Mouse (Mus musculus) intestine, postnatal 0 days (tissue): ENCODE measurements at regions not wholly inside any gene's neighbourhood (a gene's known extent, or its start where the extent isn't known, plus 50 kb on each side); places are given as distances from the start of the nearest gene placed in this dataset.

Experiments
- ATAC-seq: fragments of 200-750 bp; cut with Nextera tagmentation; 2 replicates; pipeline ENCODE4 v1.8.0; 2017; ENCODE audit warnings: mild to moderate bottlenecking, moderate TSS enrichment, moderate library complexity
- H3K27ac ChIP-seq: fragments of 300-500 bp; sonication (generic); 2 replicates; pipeline ENCODE4 v1.5.1; 2014; ENCODE audit warnings: mild to moderate bottlenecking, low read depth, low read length, moderate library complexity
- H3K27me3 ChIP-seq: fragments of 300-500 bp; sonication (generic); replicated peaks from 2 replicates; pipeline ENCODE4 v1.6.1; 2014; ENCODE audit warnings: low read length, mixed read lengths; ENCODE audit not compliant: control insufficient read depth, insufficient read depth
- H3K36me3 ChIP-seq: fragments of 300-500 bp; sonication (generic); 2 replicates; pipeline ENCODE4 v1.6.1; 2014; ENCODE audit warnings: mild to moderate bottlenecking, moderate library complexity; ENCODE audit not compliant: control insufficient read depth, insufficient read depth
- H3K4me1 ChIP-seq: fragments of 300-500 bp; sonication (generic); replicated peaks from 2 replicates; pipeline ENCODE4 v1.6.1; 2014; ENCODE audit warnings: antibody characterized with exemption, low read length, mixed read lengths; ENCODE audit not compliant: control insufficient read depth, insufficient read depth
- H3K4me2 ChIP-seq: fragments of 300-500 bp; sonication (generic); replicated peaks from 2 replicates; pipeline ENCODE4 v1.6.1; 2014; ENCODE audit warnings: low read depth, mild to moderate bottlenecking, moderate library complexity
- H3K4me3 ChIP-seq: fragments of 300-500 bp; sonication (generic); 2 replicates; pipeline ENCODE4 v1.5.1; 2014; ENCODE audit warnings: low read depth, low read length
- H3K9ac ChIP-seq: fragments of 300-500 bp; sonication (generic); 2 replicates; pipeline ENCODE4 v1.6.1; 2014; ENCODE audit warnings: mild to moderate bottlenecking, low read depth, low read length
- H3K9me3 ChIP-seq: fragments of 300-500 bp; sonication (generic); 2 replicates; pipeline ENCODE4 v1.6.1; 2016; ENCODE audit warnings: mixed run types; ENCODE audit not compliant: control insufficient read depth
- CTCF ChIP-seq: sonication (generic); IDR thresholded peaks from 2 replicates; pipeline ENCODE4 v1.5.1; 2016; ENCODE audit warnings: low read depth, mild to moderate bottlenecking, control low read depth, antibody characterized with exemption, moderate library complexity
- WGBS: fragments of 180-500 bp; shearing (Covaris S2); extraction: QIAGEN DNeasy Blood & Tissue Kit; methylation state at CpG from one replicate; pipeline ENCODE4 v1.1.7; 2014; 5-methylcytosine and 5-hydroxymethylcytosine counted together

DNA sequence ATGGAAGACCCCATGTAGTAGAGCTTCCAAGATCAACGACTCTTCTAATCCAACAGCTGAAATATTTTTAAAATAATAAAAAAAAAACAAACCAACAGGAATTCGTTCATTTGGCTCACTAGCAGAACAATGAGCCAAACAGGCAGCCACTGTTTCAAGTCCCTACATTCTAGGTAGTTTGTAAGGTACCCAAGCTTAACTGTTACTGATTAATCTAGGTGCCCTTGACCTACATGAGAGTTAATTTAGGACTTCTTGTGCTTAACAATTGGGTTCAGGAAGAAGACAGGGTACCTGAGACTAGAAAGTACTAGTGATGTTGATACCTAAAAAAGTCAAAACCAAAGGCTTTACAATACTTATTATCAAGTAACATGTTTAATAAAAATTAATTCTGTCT, 381.2 kb upstream of the Jag1 start:
- H3K4me1 ChIP-seq, result no peaks in the 10 kb centered on the region
- no peak overlapping the region for H3K9ac ChIP-seq
- TF ChIP-seq CTCF, result no peak
- WGBS, result 72% methylated on average over 2 of the region's 2 CpGs
- H3K4me3 ChIP-seq, result no peak overlapping the region
- no peak overlapping the region for H3K4me2 ChIP-seq
- no peak for ATAC-seq
- H3K27ac ChIP-seq, result no peak overlapping the region
- no peaks in the 10 kb centered on the region for H3K36me3 ChIP-seq
- H3K27me3 ChIP-seq, result no peaks in the 10 kb centered on the region
- no peaks in the 10 kb centered on the region for H3K9me3 ChIP-seq

DNA sequence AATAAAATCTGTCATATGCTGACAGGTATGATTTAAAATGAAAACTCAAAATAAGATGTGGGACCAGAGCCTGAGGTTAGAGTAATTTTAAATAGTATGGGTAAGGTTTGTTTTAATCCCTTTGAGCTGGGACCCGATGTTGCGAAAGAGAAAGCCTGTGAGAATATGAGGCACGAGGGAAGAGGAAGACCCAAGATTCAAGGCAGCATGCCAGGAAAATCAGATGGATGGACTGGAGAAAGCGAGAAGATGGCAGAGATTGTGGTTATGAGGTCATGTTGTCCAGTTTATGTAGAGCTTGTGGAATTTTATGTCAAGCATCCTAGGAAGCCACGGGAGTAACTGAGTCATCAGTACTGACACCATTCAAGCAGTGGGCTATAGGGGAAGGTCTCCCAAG, 377.2 kb upstream of the Jag1 start:
- Histone ChIP-seq H3K4me1 (no peaks in the 10 kb centered on the region), H3K9me3 (no peaks in the 10 kb centered on the region), H3K4me2 (no peak overlapping the region), H3K27me3 (no peaks in the 10 kb centered on the region), H3K9ac (no peak overlapping the region), H3K36me3 (no peaks in the 10 kb centered on the region), H3K27ac (no peak overlapping the region), H3K4me3 (no peak overlapping the region)
- no peak for ATAC-seq
- 75% methylated on average over 5 of the region's 5 CpGs for WGBS
- no peak for TF ChIP-seq CTCF

- Histone ChIP-seq H3K27me3 (no peaks in the 10 kb centered on the region), H3K9ac (no peak overlapping the region), H3K27ac (no peak overlapping the region), H3K4me1 (no peaks in the 10 kb centered on the region), H3K36me3 (no peaks in the 10 kb centered on the region), H3K4me3 (no peak overlapping the region), H3K4me2 (no peak overlapping the region), H3K9me3 (no peaks in the 10 kb centered on the region)
- 52% methylated on average over 5 of the region's 5 CpGs for WGBS
- no peak for ATAC-seq
- no peak for TF ChIP-seq CTCF
Measured at GRCm38 (mm10) chr2:137489181-137489682, 372.8 kb upstream of the Jag1 start.

DNA sequence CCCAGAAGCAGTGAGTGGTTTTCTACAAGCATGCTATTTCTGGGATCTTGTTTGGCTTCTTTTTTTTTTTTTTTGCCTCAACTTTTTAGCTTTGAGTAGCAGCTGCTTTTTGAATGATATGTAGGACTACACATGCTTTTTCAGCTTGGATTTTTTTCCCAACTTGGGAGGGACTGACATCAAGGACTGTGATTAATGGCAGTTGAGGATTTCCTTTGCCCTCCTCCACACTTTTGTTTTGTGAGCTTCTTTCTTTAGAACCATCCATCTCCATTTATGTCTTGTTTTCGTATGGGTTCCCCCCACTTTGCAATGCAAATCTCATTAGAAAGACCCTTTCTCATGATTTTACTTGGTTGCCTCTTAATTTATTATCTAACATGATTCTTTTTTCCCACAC, 352.3 kb upstream of the Jag1 start:
- no peak overlapping the region for H3K4me2 ChIP-seq
- no peak for ATAC-seq
- no peaks in the 10 kb centered on the region for H3K36me3 ChIP-seq
- H3K4me1 ChIP-seq, result no peaks in the 10 kb centered on the region
- no peaks in the 10 kb centered on the region for H3K9me3 ChIP-seq
- no peaks in the 10 kb centered on the region for H3K27me3 ChIP-seq
- TF ChIP-seq CTCF, result no peak
- H3K4me3 ChIP-seq, result no peak overlapping the region
- H3K27ac ChIP-seq, result no peak overlapping the region
- WGBS, result 71% methylated on average over 1 of the region's 1 CpGs
- H3K9ac ChIP-seq, result no peak overlapping the region

- H3K27ac ChIP-seq, result no peak overlapping the region
- H3K4me2 ChIP-seq, result no peak overlapping the region
- H3K36me3 ChIP-seq, result no peaks in the 10 kb centered on the region
- H3K9ac ChIP-seq, result no peak overlapping the region
- 70% methylated on average over 4 of the region's 4 CpGs for WGBS
- no peaks in the 10 kb centered on the region for H3K4me1 ChIP-seq
- no peak for TF ChIP-seq CTCF
- ATAC-seq, result no peak
- H3K4me3 ChIP-seq, result no peak overlapping the region
- H3K27me3 ChIP-seq, result no peaks in the 10 kb centered on the region
- H3K9me3 ChIP-seq, result no peaks in the 10 kb centered on the region
Measured at GRCm38 (mm10) chr2:137457061-137457753, 340.8 kb upstream of the Jag1 start.

- no peaks in the 10 kb centered on the region for H3K27me3 ChIP-seq
- H3K27ac ChIP-seq, result no peak overlapping the region
- no peak overlapping the region for H3K4me2 ChIP-seq
- H3K9ac ChIP-seq, result no peak overlapping the region
- 71% methylated on average over 3 of the region's 3 CpGs for WGBS
- no peak for ATAC-seq
- H3K9me3 ChIP-seq, result no peaks in the 10 kb centered on the region
- H3K4me1 ChIP-seq, result no peaks in the 10 kb centered on the region
- no peak for TF ChIP-seq CTCF
- no peaks in the 10 kb centered on the region for H3K36me3 ChIP-seq
- H3K4me3 ChIP-seq, result no peak overlapping the region
Measured at GRCm38 (mm10) chr2:137456436-137456835, 340.0 kb upstream of the Jag1 start.

- no peak overlapping the region for H3K4me3 ChIP-seq
- H3K27me3 ChIP-seq, result no peaks in the 10 kb centered on the region
- H3K27ac ChIP-seq, result no peak overlapping the region
- H3K9me3 ChIP-seq, result no peaks in the 10 kb centered on the region
- no peaks in the 10 kb centered on the region for H3K4me1 ChIP-seq
- WGBS, result 83% methylated on average over 7 of the region's 7 CpGs
- no peak for TF ChIP-seq CTCF
- H3K36me3 ChIP-seq, result no peaks in the 10 kb centered on the region
- no peak overlapping the region for H3K9ac ChIP-seq
- H3K4me2 ChIP-seq, result no peak overlapping the region
- ATAC-seq, result no peak
Measured at GRCm38 (mm10) chr2:137446919-137447318, 330.5 kb upstream of the Jag1 start.
